Mouse (Mus musculus): ENCODE measurements around the gene Mb21d2. TPM values are rescaled to one million over a fixed set of nuclear protein-coding genes. Genes with fewer than 3 reads are reported as not detected.

The Mb21d2 gene
- total RNA-seq, 1 experiment from 2014 or later, result not detected

- ATAC-seq (ENCODE audit: extremely low read depth, insufficient number of reproducible peaks, low FRiP score, poor library complexity, severe bottlenecking), result no peak
Observed at GRCm38 (mm10) chr16:28870860-28871259, 58.6 kb downstream of the Mb21d2 start.

- no peak for ATAC-seq (ENCODE audit: extremely low read depth, insufficient number of reproducible peaks, low FRiP score, poor library complexity, severe bottlenecking)
Observed at GRCm38 (mm10) chr16:28870456-28870855, 59.0 kb downstream of the Mb21d2 start.

GRCm38 (mm10) chr16:28868864-28869263, 60.6 kb downstream of the Mb21d2 start:
- no peak for ATAC-seq (ENCODE audit: extremely low read depth, insufficient number of reproducible peaks, low FRiP score, poor library complexity, severe bottlenecking)

GRCm38 (mm10) chr16:28866584-28867295, 62.7 kb downstream of the Mb21d2 start:
- ATAC-seq (ENCODE audit: extremely low read depth, insufficient number of reproducible peaks, low FRiP score, poor library complexity, severe bottlenecking), result no peak

GRCm38 (mm10) chr16:28863616-28864015, 65.9 kb downstream of the Mb21d2 start:
- no peak for ATAC-seq (ENCODE audit: extremely low read depth, insufficient number of reproducible peaks, low FRiP score, poor library complexity, severe bottlenecking)

- no peak for ATAC-seq (ENCODE audit: extremely low read depth, insufficient number of reproducible peaks, low FRiP score, poor library complexity, severe bottlenecking)
Observed at GRCm38 (mm10) chr16:28862093-28862492, 67.4 kb downstream of the Mb21d2 start.

GRCm38 (mm10) chr16:28859678-28860077, 69.8 kb downstream of the Mb21d2 start:
- ATAC-seq (ENCODE audit: extremely low read depth, insufficient number of reproducible peaks, low FRiP score, poor library complexity, severe bottlenecking), result no peak

- ATAC-seq (ENCODE audit: extremely low read depth, insufficient number of reproducible peaks, low FRiP score, poor library complexity, severe bottlenecking), result no peak
Observed at GRCm38 (mm10) chr16:28859009-28859288, 70.5 kb downstream of the Mb21d2 start.

GRCm38 (mm10) chr16:28858210-28859008, 71.1 kb downstream of the Mb21d2 start:
- no peak for ATAC-seq (ENCODE audit: extremely low read depth, insufficient number of reproducible peaks, low FRiP score, poor library complexity, severe bottlenecking)

GRCm38 (mm10) chr16:28851409-28851821, 78.1 kb downstream of the Mb21d2 start:
- no peak for ATAC-seq (ENCODE audit: extremely low read depth, insufficient number of reproducible peaks, low FRiP score, poor library complexity, severe bottlenecking)

- ATAC-seq (ENCODE audit: extremely low read depth, insufficient number of reproducible peaks, low FRiP score, poor library complexity, severe bottlenecking), result no peak
Observed at GRCm38 (mm10) chr16:28850881-28851280, 78.6 kb downstream of the Mb21d2 start.

GRCm38 (mm10) chr16:28846123-28846522, 83.3 kb downstream of the Mb21d2 start:
- ATAC-seq (ENCODE audit: extremely low read depth, insufficient number of reproducible peaks, low FRiP score, poor library complexity, severe bottlenecking), result no peak

GRCm38 (mm10) chr16:28845336-28845735, 84.1 kb downstream of the Mb21d2 start:
- ATAC-seq (ENCODE audit: extremely low read depth, insufficient number of reproducible peaks, low FRiP score, poor library complexity, severe bottlenecking), result no peak

- ATAC-seq (ENCODE audit: extremely low read depth, insufficient number of reproducible peaks, low FRiP score, poor library complexity, severe bottlenecking), result no peak
Observed at GRCm38 (mm10) chr16:28841102-28841501, 88.4 kb downstream of the Mb21d2 start.

GRCm38 (mm10) chr16:28840075-28840974, 89.1 kb downstream of the Mb21d2 start:
- no peak for ATAC-seq (ENCODE audit: extremely low read depth, insufficient number of reproducible peaks, low FRiP score, poor library complexity, severe bottlenecking)

GRCm38 (mm10) chr16:28839575-28839974, 89.9 kb downstream of the Mb21d2 start:
- ATAC-seq (ENCODE audit: extremely low read depth, insufficient number of reproducible peaks, low FRiP score, poor library complexity, severe bottlenecking), result no peak

GRCm38 (mm10) chr16:28838016-28838415, 91.5 kb downstream of the Mb21d2 start:
- no peak for ATAC-seq (ENCODE audit: extremely low read depth, insufficient number of reproducible peaks, low FRiP score, poor library complexity, severe bottlenecking)

GRCm38 (mm10) chr16:28832085-28832635, 97.3 kb downstream of the Mb21d2 start:
- ATAC-seq (ENCODE audit: extremely low read depth, insufficient number of reproducible peaks, low FRiP score, poor library complexity, severe bottlenecking), result no peak

- ATAC-seq (ENCODE audit: extremely low read depth, insufficient number of reproducible peaks, low FRiP score, poor library complexity, severe bottlenecking), result no peak
Observed at GRCm38 (mm10) chr16:28829263-28829955, 100.1 kb downstream of the Mb21d2 start.

All from neutrophil, adult 5-6 weeks (primary cell).